Mouse (Mus musculus): ENCODE results near the gene Nrip1.

DNA sequence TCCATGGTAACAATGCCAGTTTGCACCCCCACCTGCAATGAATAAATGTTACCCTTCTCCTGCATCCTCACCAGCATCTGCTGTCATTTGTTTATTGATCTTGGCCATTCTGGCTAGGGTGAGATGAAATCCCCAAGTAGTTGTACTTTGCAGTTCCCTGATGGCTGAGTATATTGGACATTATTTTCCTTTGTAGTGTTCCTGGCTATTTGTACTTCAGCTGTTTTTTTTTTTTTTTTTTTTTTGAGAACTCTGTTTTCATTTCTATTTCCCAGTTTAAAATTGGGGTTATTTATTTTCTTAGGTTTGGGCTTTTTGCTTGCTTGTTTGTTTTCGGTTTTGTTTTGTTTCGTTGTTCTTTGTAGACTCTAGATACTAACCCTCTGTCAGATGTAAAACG, 19.6 kb upstream of the Nrip1 start:
- no peak for TF ChIP-seq POLR2A (IDR thresholded peaks at IDR 0.05; ENCODE audit: borderline replicate concordance, insufficient read depth, low read length)
- no peak for TF ChIP-seq CTCF (IDR thresholded peaks at IDR 0.05; ENCODE audit: borderline replicate concordance, insufficient read depth, low read depth, low read length)
